Mouse (Mus musculus) layer of hippocampus, adult 9-10 months (tissue): ENCODE results near the gene Cyp1a2.
"Not testable (repeated sequence)": the region's sequence is repeated elsewhere in the genome, so short reads cannot be mapped to it uniquely, and the experiment has no call there.

ENCODE experiments used
- DNase-seq: peaks from one replicate; pipeline ENCODE4 v3.0.0; 2022; ENCODE audit warnings: low spot score

The Cyp1a2 gene

DNA sequence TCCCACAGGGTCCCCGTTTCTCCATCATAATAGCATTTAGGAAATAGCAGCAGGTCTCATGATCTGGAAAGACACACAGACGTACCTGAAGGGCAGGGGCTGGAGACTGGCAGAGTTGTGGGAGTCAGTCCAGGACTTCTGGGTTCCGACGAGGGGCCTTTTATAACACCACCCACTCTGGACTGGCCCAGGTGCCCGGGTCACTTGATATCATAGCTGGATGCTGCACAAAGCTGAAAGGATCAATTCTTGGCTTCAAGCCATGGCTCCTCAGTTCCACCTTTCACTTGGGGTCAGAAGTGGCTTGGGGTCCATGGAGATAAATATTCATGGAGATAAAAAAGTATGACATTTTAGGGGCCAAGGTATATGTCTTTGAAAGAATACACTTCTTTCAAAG, at the start of gene Cyp1a2:
Cyp1a2 (minus strand) TSS at position 184 of the 400 bp plus-strand sequence.
- no peak for DNase-seq

GRCm38 (mm10) chr9:57728312-57728711, 44.8 kb upstream of the Cyp1a2 start:
- no peak for DNase-seq

GRCm38 (mm10) chr9:57724701-57725100, 41.2 kb upstream of the Cyp1a2 start:
- no peak for DNase-seq

DNA sequence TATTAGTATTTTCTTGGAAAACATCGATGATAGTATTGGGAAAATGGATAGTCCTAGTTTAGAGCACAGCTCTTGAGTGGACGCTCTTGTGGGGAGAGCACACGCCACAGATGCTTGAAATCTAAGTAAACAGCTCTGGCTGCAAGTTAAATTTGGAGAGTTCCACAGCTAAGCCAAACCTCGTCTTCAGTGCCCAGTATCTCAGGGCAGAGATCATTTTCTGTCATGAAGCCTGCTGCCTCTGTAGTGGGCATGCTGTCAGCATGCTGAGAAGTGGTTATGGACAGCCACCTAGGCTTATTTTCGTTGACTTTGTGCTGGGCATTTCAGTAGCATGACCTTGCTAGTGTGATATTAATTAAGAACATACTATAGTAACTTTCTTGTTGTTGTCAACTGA, 40.3 kb upstream of the Cyp1a2 start:
- DNase-seq, result no peak

DNA sequence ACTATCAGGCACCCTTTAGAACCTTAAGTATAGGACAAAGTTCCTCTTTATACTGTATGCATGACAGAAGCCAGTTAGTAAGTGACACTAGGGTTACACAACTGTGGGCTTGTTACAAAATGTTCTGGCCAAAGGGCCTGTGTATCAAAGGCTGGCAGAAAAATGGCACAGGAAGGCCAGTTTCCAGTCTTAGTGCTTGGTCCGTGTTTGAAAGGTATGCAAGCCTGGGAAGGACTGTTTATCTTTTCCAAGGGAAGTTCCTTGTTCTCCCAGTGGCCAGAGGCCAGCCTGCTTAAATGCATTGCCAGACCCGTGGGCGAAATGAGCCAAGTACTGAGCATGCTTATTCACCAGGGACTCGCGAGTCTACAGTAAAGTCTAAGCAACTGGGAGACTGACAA, 39.8 kb upstream of the Cyp1a2 start:
- DNase-seq, result peak; percentile 17

DNA sequence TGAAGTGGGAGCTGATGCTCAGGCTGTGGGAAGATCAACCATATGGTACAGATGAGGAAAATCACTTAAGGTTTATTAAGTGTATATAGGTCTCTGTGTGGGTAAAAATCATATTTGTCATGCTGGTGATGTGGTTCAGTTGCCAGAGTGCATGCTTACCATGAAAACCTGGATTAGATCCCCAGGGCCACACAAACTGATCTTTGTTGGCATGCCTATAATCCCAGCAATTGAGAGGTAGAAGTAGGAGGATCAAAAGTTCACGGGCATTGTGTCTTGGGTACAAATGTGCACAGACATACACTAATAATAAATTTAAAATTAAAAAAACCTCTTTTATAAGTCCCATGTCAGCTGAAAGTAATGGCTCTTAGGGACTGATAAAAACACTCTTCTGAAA, 38.9 kb upstream of the Cyp1a2 start:
- DNase-seq, result no peak

DNA sequence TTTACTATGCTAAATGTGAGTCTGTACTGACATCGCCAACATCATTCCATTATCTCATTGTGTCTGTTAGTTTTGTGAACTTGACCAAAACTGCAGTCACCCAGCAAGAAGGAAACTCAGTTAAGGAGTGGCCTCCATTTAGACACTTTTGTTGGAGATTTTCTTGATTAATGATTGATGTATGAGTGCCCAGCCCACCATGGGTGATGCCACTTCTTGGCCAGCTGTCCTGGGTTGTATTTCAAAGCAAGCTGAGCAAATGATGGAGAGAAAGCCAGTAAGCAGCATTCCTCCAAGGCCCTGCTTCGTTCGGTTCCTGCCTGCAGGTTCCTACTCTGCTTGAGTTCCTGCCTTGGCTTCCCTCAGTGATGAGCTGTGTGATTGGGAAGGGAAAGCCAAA, 37.2 kb upstream of the Cyp1a2 start:
- DNase-seq, result no peak

DNA sequence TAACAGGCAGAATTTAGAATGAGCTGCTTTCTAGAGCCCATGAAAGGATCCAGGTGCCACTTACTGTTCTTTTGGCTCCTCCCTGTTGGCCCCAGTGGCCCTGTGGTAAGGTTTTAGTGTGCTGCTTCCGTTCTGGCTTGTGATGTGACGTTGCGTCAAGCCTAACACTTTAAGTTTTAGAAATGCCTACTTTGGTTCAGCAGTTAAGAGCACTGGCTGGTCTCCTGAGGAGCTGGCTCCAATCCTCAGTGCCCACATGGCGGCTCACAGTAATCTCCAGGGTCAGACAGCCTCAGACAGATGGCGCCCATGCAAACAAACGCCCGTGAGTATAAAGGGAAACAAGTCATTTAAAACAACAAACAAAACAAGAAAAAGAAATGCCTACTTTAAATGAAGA, 34.9 kb upstream of the Cyp1a2 start:
- DNase-seq, result no peak

GRCm38 (mm10) chr9:57712194-57712593, 28.7 kb upstream of the Cyp1a2 start:
- DNase-seq, result no peak

DNA sequence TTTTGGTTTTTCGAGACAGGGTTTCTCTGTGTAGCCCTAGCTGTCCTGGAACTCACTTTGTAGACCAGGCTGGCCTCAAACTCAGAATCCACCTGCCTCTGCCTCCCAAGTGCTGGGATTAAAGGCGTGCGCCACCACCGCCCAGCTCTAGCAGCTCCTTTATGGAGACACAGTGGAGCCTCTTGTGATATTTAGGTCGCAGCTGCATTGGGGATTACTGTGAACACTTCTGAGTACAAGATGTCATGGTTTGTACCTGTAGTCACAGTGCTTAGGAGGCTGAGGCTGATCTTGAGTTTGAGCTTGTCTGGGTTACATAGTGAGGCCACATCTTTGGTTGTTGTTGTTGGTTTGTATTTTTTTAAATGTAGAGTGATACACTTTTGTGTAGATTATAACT, 26.7 kb upstream of the Cyp1a2 start:
- DNase-seq, result not testable (repeated sequence)

- no peak for DNase-seq
Observed at GRCm38 (mm10) chr9:57708720-57709274, 25.3 kb upstream of the Cyp1a2 start.

DNA sequence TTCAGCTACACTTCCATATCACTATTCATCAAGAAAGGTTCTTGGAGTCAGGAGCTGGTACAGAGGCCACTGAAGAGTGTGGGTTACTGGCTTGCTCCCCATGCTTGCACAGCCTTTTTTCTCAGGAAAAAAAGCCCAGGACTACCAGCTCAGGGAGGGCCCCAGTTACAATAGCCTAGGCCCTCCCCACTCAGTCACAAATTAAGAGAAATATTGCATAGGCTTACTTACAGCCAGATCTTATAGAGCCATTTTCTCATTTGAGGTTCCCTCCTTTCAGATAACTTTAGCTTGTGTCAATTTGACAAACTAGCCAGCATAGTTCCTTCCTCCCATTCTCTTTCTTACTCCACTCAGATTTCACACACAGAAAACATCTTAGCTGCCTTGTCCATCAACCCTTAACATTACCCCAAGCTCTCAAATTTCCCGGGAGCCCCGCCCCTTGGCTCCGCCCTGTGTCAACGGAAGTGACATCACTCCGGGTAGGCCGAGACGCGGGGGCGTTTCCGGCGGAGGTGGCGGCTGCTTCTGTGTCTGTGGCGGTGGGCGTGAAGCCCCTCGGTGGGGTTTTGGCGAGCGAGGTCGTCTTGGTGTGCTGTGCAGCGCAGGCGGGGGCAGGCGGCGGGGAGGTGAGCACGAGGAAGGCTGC, 24.7 kb upstream of the Cyp1a2 start, which contains the start of gene Edc3:
Edc3 (plus strand) TSS at position 473 of the 652 bp plus-strand sequence.
- DNase-seq, result peak; percentile 42

GRCm38 (mm10) chr9:57706496-57706895, 23.0 kb upstream of the Cyp1a2 start:
- no peak for DNase-seq

DNA sequence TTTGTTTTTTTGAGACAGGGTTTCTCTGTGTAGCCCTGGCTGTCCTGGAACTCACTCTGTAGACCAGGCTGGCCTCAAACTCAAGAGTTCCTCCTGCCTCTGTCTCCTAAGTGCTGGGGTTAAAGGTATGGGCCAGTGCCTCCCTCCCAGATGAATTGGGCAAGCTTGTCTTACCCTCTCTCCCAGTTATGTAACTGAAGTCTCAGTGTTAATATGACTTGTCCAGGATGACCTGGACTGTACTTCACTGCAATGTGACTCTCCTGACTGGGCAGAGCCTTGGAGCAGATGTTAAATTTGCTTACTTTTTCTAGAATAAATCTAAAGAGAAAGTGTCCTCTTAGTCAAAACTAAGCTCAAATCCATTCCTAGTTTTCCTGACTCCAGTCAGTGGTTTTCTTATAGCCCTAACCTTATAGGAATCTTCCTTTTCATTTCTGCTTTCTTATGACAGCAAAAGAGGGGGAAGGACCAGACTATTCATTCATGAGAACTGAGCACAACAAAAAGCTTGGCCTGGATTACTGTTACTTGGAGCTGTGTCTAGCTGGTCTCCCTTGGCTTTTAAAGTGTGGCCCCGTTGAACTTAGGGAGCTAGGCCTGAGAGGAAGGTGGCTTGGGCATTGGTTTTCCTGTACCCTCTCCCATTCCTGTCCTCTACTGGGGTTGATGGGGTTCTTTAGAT, 15.1 kb upstream of the Cyp1a2 start:
- DNase-seq, result no peak

- no peak for DNase-seq
Observed at GRCm38 (mm10) chr9:57697380-57697779, 13.9 kb upstream of the Cyp1a2 start.

GRCm38 (mm10) chr9:57696380-57697285, 13.1 kb upstream of the Cyp1a2 start:
- peak; percentile 40 for DNase-seq

GRCm38 (mm10) chr9:57694108-57694507, 10.6 kb upstream of the Cyp1a2 start:
- no peak for DNase-seq

DNA sequence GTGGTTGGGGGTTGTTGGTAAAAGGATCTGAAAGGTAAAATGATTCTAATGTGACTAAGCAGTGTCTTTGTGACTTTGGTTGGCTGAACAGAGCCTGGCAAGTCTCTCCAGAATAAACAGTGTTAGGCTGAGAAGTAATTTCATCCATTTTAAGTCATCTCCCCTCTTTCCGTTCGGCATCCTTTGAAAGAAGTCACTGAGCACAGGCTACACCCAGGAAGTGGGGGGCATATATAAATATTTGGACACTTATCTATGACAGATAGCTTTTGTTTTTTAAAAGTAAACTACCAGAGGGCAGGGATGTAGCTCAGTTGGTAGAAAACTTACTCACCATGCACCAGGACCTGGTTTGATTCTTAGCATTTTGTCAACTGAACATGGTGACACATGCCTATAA, 5.1 kb upstream of the Cyp1a2 start:
- DNase-seq, result no peak

- no peak for DNase-seq
Observed at GRCm38 (mm10) chr9:57688158-57688557, 4.7 kb upstream of the Cyp1a2 start.

GRCm38 (mm10) chr9:57687751-57688150, 4.2 kb upstream of the Cyp1a2 start, which contains the start of gene Cyp1a1:
Gene Cyp1a1, plus strand, starts transcription at chr9:57687928.
- DNase-seq, result no peak

- no peak for DNase-seq
Observed at GRCm38 (mm10) chr9:57686011-57686410, 2.5 kb upstream of the Cyp1a2 start.

GRCm38 (mm10) chr9:57681411-57681810, 2.1 kb downstream of the Cyp1a2 start:
- DNase-seq, result no peak
